Comparison of ENCODE assay signal across 23 mouse cellular contexts in the genomic region with DNA sequence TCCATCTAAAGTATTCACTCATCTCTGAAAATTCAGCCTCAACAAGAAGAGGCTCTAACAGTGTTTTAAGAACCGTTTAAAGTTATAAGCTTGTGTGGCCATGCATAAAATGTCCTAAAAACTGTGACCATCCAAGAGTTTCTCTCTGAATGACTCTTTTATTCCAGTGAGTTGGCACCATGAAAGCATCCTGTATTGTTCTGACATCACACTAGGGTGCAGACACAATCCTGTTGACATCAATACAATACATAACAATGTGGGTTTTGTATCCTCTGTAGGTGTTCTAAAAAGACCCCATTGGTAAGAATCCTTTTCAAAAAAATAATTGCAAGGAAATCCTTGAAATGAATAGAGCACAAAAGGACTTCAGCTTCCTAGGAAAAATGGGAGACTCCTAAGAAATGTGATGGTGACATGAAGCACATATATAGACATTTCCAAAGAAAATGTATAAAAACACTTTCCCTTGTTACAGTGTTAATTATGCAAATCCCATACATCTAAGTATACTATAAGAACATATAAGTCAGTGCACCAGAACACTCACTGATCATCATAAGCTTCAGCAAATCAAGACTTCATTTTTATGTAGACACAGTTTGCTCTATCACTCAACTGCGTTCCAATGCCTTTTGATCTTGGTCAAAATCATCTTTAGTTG.
DNase-seq lines count a peak whose midpoint lies in the region; ATAC-seq and TF ChIP-seq lines count a peak whose summit lies in the region.
"Had no signal": no experiment of that assay in that cellular context is flagged by ENCODE, and none has a peak within 500 bp of the region (broad histone marks: within the 10 kb centered on the region; RNA-seq: fewer than 3 reads in every experiment).

No protein-coding gene starts in this region.

- no peak for ATAC-seq in forebrain, postnatal 0 days
- peak; percentile 77; the same call in 1 of the 2 replicates for ATAC-seq in hindbrain, embryonic 12.5 days (ENCODE audit: low FRiP score)
- ATAC-seq in midbrain, embryonic 13.5 days, result peak; percentile 82
- ATAC-seq in liver, embryonic 11.5 days (replicated peaks; ENCODE audit: low FRiP score), result no peak
- ATAC-seq in megakaryocyte-erythroid progenitor cell, adult 5-6 weeks (replicated peaks; ENCODE audit: low FRiP score, low TSS enrichment, poor library complexity, severe bottlenecking), result no peak
- ATAC-seq: forebrain, embryonic 13.5 days; liver, embryonic 12.5 days had no signal

- 20% methylated on average over 2 of the region's 2 CpGs for WGBS in forebrain, embryonic 10.5 days
- WGBS in forebrain, postnatal 0 days, result 15% methylated on average over 2 of the region's 2 CpGs
- WGBS in hindbrain, embryonic 12.5 days, result 28% methylated on average over 2 of the region's 2 CpGs
- 11% methylated on average over 2 of the region's 2 CpGs for WGBS in midbrain, embryonic 13.5 days
- WGBS in liver, embryonic 11.5 days, result 73% methylated on average over 2 of the region's 2 CpGs

- H3K4me2 ChIP-seq in forebrain, postnatal 0 days (ENCODE audit: low read depth), result no peak overlapping the region
- H3K4me2 ChIP-seq in hindbrain, embryonic 12.5 days (replicated peaks), result no peak overlapping the region
- no peak overlapping the region for H3K4me2 ChIP-seq in midbrain, embryonic 13.5 days (replicated peaks)
- H3K4me2 ChIP-seq in liver, embryonic 11.5 days, result no peak overlapping the region
- H3K4me2 ChIP-seq: embryonic facial prominence, embryonic 15.5 days; forebrain, embryonic 13.5 days; heart, embryonic 15.5 days; liver, embryonic 12.5 days; lung, embryonic 14.5 days had no signal

- no peak overlapping the region for H3K9ac ChIP-seq in forebrain, postnatal 0 days
- H3K9ac ChIP-seq in hindbrain, embryonic 12.5 days, result no peak overlapping the region
- no peak overlapping the region for H3K9ac ChIP-seq in midbrain, embryonic 13.5 days (replicated peaks)
- H3K9ac ChIP-seq in liver, embryonic 11.5 days (ENCODE audit: low read depth, low read length), result no peak overlapping the region
- H3K9ac ChIP-seq: embryonic facial prominence, embryonic 15.5 days; forebrain, embryonic 13.5 days; heart, embryonic 15.5 days; liver, embryonic 12.5 days; lung, embryonic 14.5 days had no signal

- H3K4me1 ChIP-seq in forebrain, embryonic 10.5 days, result peaks cover 17% of the 10 kb centered on the region
- H3K4me1 ChIP-seq in forebrain, postnatal 0 days (ENCODE audit: insufficient read depth), result no peaks in the 10 kb centered on the region
- H3K4me1 ChIP-seq in hindbrain, embryonic 12.5 days, result no peaks in the 10 kb centered on the region; the same call in 1 of the 2 replicates
- 0 out of 2 replicates have a peak, but pooled peaks cover 11% of the 10 kb centered on the region for H3K4me1 ChIP-seq in midbrain, embryonic 13.5 days (replicated peaks)
- no peaks in the 10 kb centered on the region for H3K4me1 ChIP-seq in liver, embryonic 11.5 days (replicated peaks; ENCODE audit: control insufficient read depth, insufficient read depth, low read length)
- H3K4me1 ChIP-seq: embryonic facial prominence, embryonic 15.5 days; heart, embryonic 15.5 days; liver, embryonic 12.5 days had no signal

- intact Hi-C loops in gastrocnemius, postnatal 36 days (cut with DNase I), result no loop called here

- no peak for TF ChIP-seq POLR2A in brain, embryonic 14.5 days (IDR thresholded peaks at IDR 0.05; ENCODE audit: borderline replicate concordance, extremely low read depth, insufficient read depth, insufficient read length, poor library complexity, severe bottlenecking)

- no peaks in the 10 kb centered on the region for H3K27me3 ChIP-seq in forebrain, embryonic 10.5 days (ENCODE audit: poor library complexity, severe bottlenecking)
- no peaks in the 10 kb centered on the region for H3K27me3 ChIP-seq in forebrain, postnatal 0 days (ENCODE audit: insufficient read depth, low read length)
- no peaks in the 10 kb centered on the region for H3K27me3 ChIP-seq in hindbrain, embryonic 12.5 days
- H3K27me3 ChIP-seq in midbrain, embryonic 13.5 days, result no peaks in the 10 kb centered on the region
- H3K27me3 ChIP-seq in liver, embryonic 11.5 days (replicated peaks; ENCODE audit: control insufficient read depth, insufficient read depth, low read length), result no peaks in the 10 kb centered on the region
- H3K27me3 ChIP-seq: CH12.LX; embryonic facial prominence, embryonic 15.5 days; forebrain, embryonic 13.5 days; heart, embryonic 15.5 days; liver, embryonic 12.5 days had no signal

- no peaks in the 10 kb centered on the region for H3K9me3 ChIP-seq in forebrain, embryonic 10.5 days
- no peaks in the 10 kb centered on the region for H3K9me3 ChIP-seq in forebrain, postnatal 0 days (ENCODE audit: low read length)
- no peaks in the 10 kb centered on the region for H3K9me3 ChIP-seq in hindbrain, embryonic 12.5 days (replicated peaks)
- H3K9me3 ChIP-seq in midbrain, embryonic 13.5 days, result no peaks in the 10 kb centered on the region
- no peaks in the 10 kb centered on the region for H3K9me3 ChIP-seq in liver, embryonic 11.5 days (ENCODE audit: control insufficient read depth, low read length)
- H3K9me3 ChIP-seq: embryonic facial prominence, embryonic 15.5 days; forebrain, embryonic 13.5 days; heart, embryonic 15.5 days; liver, embryonic 12.5 days had no signal

- H3K27ac ChIP-seq in forebrain, embryonic 10.5 days, result peak overlapping the region; percentile 53
- no peak overlapping the region for H3K27ac ChIP-seq in forebrain, postnatal 0 days (ENCODE audit: low read depth, low read length)
- no peak overlapping the region for H3K27ac ChIP-seq in hindbrain, embryonic 12.5 days
- H3K27ac ChIP-seq in midbrain, embryonic 13.5 days, result no peak overlapping the region
- H3K27ac ChIP-seq in liver, embryonic 11.5 days (ENCODE audit: low read depth, low read length), result no peak overlapping the region
- H3K27ac ChIP-seq: embryonic facial prominence, embryonic 15.5 days; forebrain, embryonic 13.5 days; heart, embryonic 15.5 days; liver, embryonic 12.5 days had no signal

- DNase-seq in forebrain, embryonic 10.5 days (ENCODE audit: extremely low spot score, low spot score), result no peak
- DNase-seq in forebrain, postnatal 0 days, result no peak
- peak; percentile 46 for DNase-seq in brain, embryonic 14.5 days (ENCODE audit: low read depth)
- no peak for DNase-seq in liver, embryonic 11.5 days (ENCODE audit: low spot score)
- DNase-seq in gastrocnemius, postnatal 36 days, result no peak
- DNase-seq: adrenal gland, adult 2 months; cerebellum, adult 11 months; cerebellum, postnatal 36 days; heart, adult 18-20 months; kidney, adult 2 months; kidney, postnatal 4 days; lung, embryonic 14.5 days; lung, postnatal 4 days; right cerebral cortex, postnatal 4 days; thymus, postnatal 4 days had no signal

- no peak overlapping the region for H3K4me3 ChIP-seq in forebrain, embryonic 10.5 days
- H3K4me3 ChIP-seq in forebrain, postnatal 0 days (ENCODE audit: low read depth, low read length), result no peak overlapping the region
- no peak overlapping the region for H3K4me3 ChIP-seq in hindbrain, embryonic 12.5 days
- H3K4me3 ChIP-seq in midbrain, embryonic 13.5 days (replicated peaks), result no peak overlapping the region
- no peak overlapping the region for H3K4me3 ChIP-seq in liver, embryonic 11.5 days (ENCODE audit: low read depth, low read length)
- H3K4me3 ChIP-seq: embryonic facial prominence, embryonic 15.5 days; forebrain, embryonic 13.5 days; heart, embryonic 15.5 days; liver, embryonic 12.5 days had no signal

- no peaks in the 10 kb centered on the region for H3K36me3 ChIP-seq in forebrain, embryonic 10.5 days (replicated peaks)
- no peaks in the 10 kb centered on the region for H3K36me3 ChIP-seq in forebrain, postnatal 0 days (ENCODE audit: insufficient read depth)
- H3K36me3 ChIP-seq in hindbrain, embryonic 12.5 days, result no peaks in the 10 kb centered on the region
- no peaks in the 10 kb centered on the region for H3K36me3 ChIP-seq in midbrain, embryonic 13.5 days
- H3K36me3 ChIP-seq in liver, embryonic 11.5 days (ENCODE audit: control insufficient read depth, insufficient read depth, low read length), result no peaks in the 10 kb centered on the region
- H3K36me3 ChIP-seq: embryonic facial prominence, embryonic 15.5 days; heart, embryonic 15.5 days; liver, embryonic 12.5 days had no signal

- TF ChIP-seq CTCF in forebrain, postnatal 0 days (IDR thresholded peaks at IDR 0.05; ENCODE audit: low read depth), result no peak
- TF ChIP-seq CTCF in brain, embryonic 14.5 days (IDR thresholded peaks at IDR 0.05; ENCODE audit: borderline replicate concordance, extremely low read depth, insufficient read depth, insufficient read length), result no peak

Comparison
In these comparisons a context has a peak if more than half of its experiments do, and no peak if none do; other contexts are left out.
1. ATAC-seq: peak in hindbrain, embryonic 12.5 days (single experiment) and midbrain, embryonic 13.5 days (single experiment); none in forebrain, postnatal 0 days (single experiment), liver, embryonic 11.5 days (single experiment) and megakaryocyte-erythroid progenitor cell, adult 5-6 weeks (single experiment).